Mouse (Mus musculus): ENCODE results near the gene Akt1s1.

- TF ChIP-seq POLR2A (IDR thresholded peaks at IDR 0.05; ENCODE audit: low read depth, low read length) = peak; percentile 88
- TF ChIP-seq CTCF (IDR thresholded peaks at IDR 0.05; ENCODE audit: borderline replicate concordance, insufficient read depth, low read length) = no peak
These were observed 21.1 kb downstream of the Akt1s1 start, which contains the start of gene Ptov1 for GRCm38 (mm10) chr7:44869697-44870528.

Measured in embryonic fibroblast, embryonic 13.5 days (primary cell).